Comparison of ENCODE assay signal across 9 mouse cellular contexts in the genomic region with DNA sequence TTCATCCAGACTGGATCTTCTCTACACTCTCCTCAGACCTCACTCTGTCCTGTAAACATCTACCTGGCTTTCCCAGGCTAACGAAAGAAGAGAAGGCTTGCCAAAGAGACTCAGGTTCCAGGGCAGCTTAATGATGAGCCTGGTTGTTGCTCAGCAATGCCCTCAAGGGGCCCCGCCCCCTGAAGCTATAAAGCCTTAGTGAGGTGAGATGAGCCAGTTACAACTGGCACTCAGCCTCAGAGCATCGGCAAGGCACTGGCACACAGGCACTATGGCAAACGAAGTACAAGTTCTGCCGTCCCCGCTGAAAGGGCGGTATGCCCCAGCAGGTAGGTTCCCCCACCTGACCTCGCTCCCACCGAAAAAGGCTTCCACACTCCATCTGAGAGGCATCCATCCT. TPM values are rescaled to one million over a fixed set of nuclear protein-coding genes. Genes with fewer than 3 reads are reported as not detected.
A peak's percentile ranks its signal among the peaks of the same experiment; 100 is the strongest.
DNase-seq lines count a peak whose midpoint lies in the region; ATAC-seq lines count a peak whose summit lies in the region.
"Had no signal": no experiment of that assay in that cellular context is flagged by ENCODE, and none has a peak within 500 bp of the region (broad histone marks: within the 10 kb centered on the region; RNA-seq: fewer than 3 reads in every experiment).

Gene Dapl1 (plus strand): TSS at position 216 of the 400 bp plus-strand sequence.

- H3K9me3 ChIP-seq in hindbrain, embryonic 13.5 days, result no peaks in the 10 kb centered on the region
- H3K9me3 ChIP-seq in hindbrain, embryonic 10.5 days, result no peaks in the 10 kb centered on the region

- H3K36me3 ChIP-seq in hindbrain, embryonic 13.5 days, result no peaks in the 10 kb centered on the region
- H3K36me3 ChIP-seq in hindbrain, embryonic 10.5 days, result no peaks in the 10 kb centered on the region

- no peak within 1 kb of the TSS for H3K9ac ChIP-seq in hindbrain, embryonic 13.5 days
- H3K9ac ChIP-seq: liver, embryonic 14.5 days had no signal

- WGBS in hindbrain, embryonic 13.5 days, result 67% methylated on average over 9 of the region's 9 CpGs
- WGBS in hindbrain, embryonic 10.5 days, result 78% methylated on average over 9 of the region's 9 CpGs

- H3K27ac ChIP-seq in hindbrain, embryonic 13.5 days, result no peak within 1 kb of the TSS
- H3K27ac ChIP-seq in hindbrain, embryonic 10.5 days, result no peak within 1 kb of the TSS
- H3K27ac ChIP-seq: liver, embryonic 14.5 days had no signal

- peaks cover 18% of the 10 kb centered on the region for H3K4me1 ChIP-seq in hindbrain, embryonic 13.5 days (replicated peaks)
- H3K4me1 ChIP-seq in hindbrain, embryonic 10.5 days (replicated peaks), result peaks cover 20% of the 10 kb centered on the region

- no peak for DNase-seq in hindbrain, embryonic 10.5 days (ENCODE audit: low spot score)
- DNase-seq in T-cell, adult 2 months (ENCODE audit: low spot score), result peak; percentile 78
- DNase-seq in cerebellum, postnatal 10 days, result peak; percentile 91 to 93
- DNase-seq in kidney, postnatal 4 days, result peak; percentile 72 to 82
- DNase-seq in c-Kit-positive CD71-positive TER-119-positive erythroid progenitor cells, embryonic 14.5 days (ENCODE audit: low spot score), result no peak
- no peak for DNase-seq in ovary, postnatal 10 days (ENCODE audit: low spot score)
- no peak for DNase-seq in lung, postnatal 14 days

- peak; percentile 32; the same call in 1 of the 2 replicates for ATAC-seq in hindbrain, embryonic 13.5 days (ENCODE audit: low FRiP score)

- H3K4me3 ChIP-seq in hindbrain, embryonic 13.5 days, result no peak within 1 kb of the TSS
- H3K4me3 ChIP-seq in hindbrain, embryonic 10.5 days, result no peak within 1 kb of the TSS

- H3K4me2 ChIP-seq in hindbrain, embryonic 13.5 days, result no peak within 1 kb of the TSS

- 0 out of 2 replicates have a peak, but pooled peaks cover 3% of the 10 kb centered on the region for H3K27me3 ChIP-seq in hindbrain, embryonic 13.5 days
- no peaks in the 10 kb centered on the region for H3K27me3 ChIP-seq in hindbrain, embryonic 10.5 days (ENCODE audit: insufficient read depth, poor library complexity, severe bottlenecking)

RNA-seq across cellular contexts. Expression of gene Dapl1, which starts in this region (rescaled TPM):
- polyA plus RNA-seq in hindbrain, embryonic 13.5 days (2015; fragmentation: Nextera tagmentation; extraction: Ambion mirVana), result 1.6 TPM in 1 of 2 replicates, not detected in the other
- 1.4 and 1.6 TPM in 2 replicates for polyA plus RNA-seq in hindbrain, embryonic 10.5 days (2016; fragmentation: Nextera tagmentation; extraction: Ambion mirVana)
- polyA plus RNA-seq: liver, embryonic 14.5 days had no signal

Comparison
In these comparisons a context has a peak if more than half of its experiments do, and no peak if none do; other contexts are left out.
1. DNase-seq: peak in T-cell, adult 2 months (single experiment), cerebellum, postnatal 10 days (2 of 2) and kidney, postnatal 4 days (2 of 2); none in hindbrain, embryonic 10.5 days (single experiment), c-Kit-positive CD71-positive TER-119-positive erythroid progenitor cells, embryonic 14.5 days (single experiment), ovary, postnatal 10 days (single experiment) and lung, postnatal 14 days (single experiment).